Mouse (Mus musculus) neural tube, embryonic 14.5 days (tissue): ENCODE measurements around the gene D430042O09Rik. TPM values are rescaled to one million over a fixed set of nuclear protein-coding genes. Genes with fewer than 3 reads are reported as not detected.

ENCODE experiments used
- ATAC-seq: fragments of 200-750 bp; cut with Nextera tagmentation; 2 replicates; pipeline ENCODE4 v1.8.0; 2017; ENCODE audit warnings: low read depth, mild to moderate bottlenecking, moderate TSS enrichment, moderate library complexity
- H3K27ac ChIP-seq: fragments of 300-500 bp; sonication (generic); 2 replicates; pipeline ENCODE4 v1.5.1; 2014; ENCODE audit warnings: low read depth, mild to moderate bottlenecking, control low read depth, low read length, moderate library complexity, mixed read lengths
- H3K27me3 ChIP-seq: fragments of 300-500 bp; sonication (generic); 2 replicates; pipeline ENCODE4 v1.6.1; 2014; ENCODE audit warnings: low read length; ENCODE audit not compliant: control insufficient read depth, insufficient read depth
- H3K36me3 ChIP-seq: fragments of 300-500 bp; sonication (generic); 2 replicates; pipeline ENCODE4 v1.6.1; 2014; ENCODE audit warnings: low read length, mixed read lengths; ENCODE audit not compliant: control insufficient read depth, insufficient read depth
- H3K4me1 ChIP-seq: fragments of 300-500 bp; sonication (generic); 2 replicates; pipeline ENCODE4 v1.6.1; 2014; ENCODE audit warnings: low read length; ENCODE audit not compliant: control insufficient read depth, insufficient read depth
- H3K4me2 ChIP-seq: fragments of 300-500 bp; sonication (generic); 2 replicates; pipeline ENCODE4 v1.6.1; 2014; ENCODE audit warnings: mild to moderate bottlenecking, low read depth, low read length, control low read depth
- H3K4me3 ChIP-seq: fragments of 300-500 bp; sonication (generic); 2 replicates; pipeline ENCODE4 v1.5.1; 2014; ENCODE audit warnings: low read depth, low read length, control low read depth, mixed read lengths
- H3K9ac ChIP-seq: fragments of 300-500 bp; sonication (generic); replicated peaks from 2 replicates; pipeline ENCODE4 v1.6.1; 2014; ENCODE audit warnings: low read depth, mild to moderate bottlenecking, control low read depth, low read length, mixed read lengths
- H3K9me3 ChIP-seq: fragments of 300-500 bp; sonication (generic); 2 replicates; pipeline ENCODE4 v1.6.1; 2016; ENCODE audit warnings: low read length; ENCODE audit not compliant: control insufficient read depth
- WGBS: fragments of 180-500 bp; shearing (Covaris S2); extraction: QIAGEN DNeasy Blood & Tissue Kit; methylation state at CpG from one replicate; pipeline ENCODE4 v1.1.7; 2014; 5-methylcytosine and 5-hydroxymethylcytosine counted together
- polyA plus RNA-seq: library from polyadenylated mRNA; unstranded; fragments of >200 nt; fragmentation: Nextera tagmentation; extraction: Ambion mirVana; gene quantifications from 2 replicates; pipeline ENCODE4 v1.2.1, GENCODE M21; 2014

The D430042O09Rik gene
- polyA plus RNA-seq, 1 experiment from 2014 or later = 6.8 TPM

DNA sequence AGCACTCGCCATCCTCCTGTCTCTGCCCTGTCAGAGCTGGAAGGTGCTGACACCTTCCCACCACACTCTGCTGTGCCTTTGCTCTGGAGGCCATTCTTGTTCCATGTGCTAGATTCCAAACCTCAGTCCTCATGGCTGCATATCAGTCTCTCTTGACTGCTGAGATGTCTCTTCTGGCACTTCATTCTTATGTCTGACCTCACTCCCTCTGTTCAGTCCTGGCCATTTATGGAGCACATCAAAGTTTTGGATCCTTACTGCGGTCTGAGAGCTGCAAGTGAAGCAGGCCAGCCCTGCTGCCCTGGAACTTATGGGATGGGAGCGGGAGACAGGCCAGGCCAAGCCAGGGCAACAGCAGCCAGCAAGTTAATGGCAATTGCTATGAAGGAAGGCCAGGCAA lies 56.7 kb downstream of the D430042O09Rik start:
- WGBS = 91% methylated on average over 3 of the region's 3 CpGs
- no peak overlapping the region for H3K27ac ChIP-seq
- no peaks in the 10 kb centered on the region for H3K9me3 ChIP-seq
- H3K36me3 ChIP-seq = no peaks in the 10 kb centered on the region
- no peak overlapping the region for H3K4me2 ChIP-seq
- no peak overlapping the region for H3K9ac ChIP-seq
- no peaks in the 10 kb centered on the region for H3K27me3 ChIP-seq
- ATAC-seq = no peak
- H3K4me3 ChIP-seq = no peak overlapping the region
- 0 out of 2 replicates have a peak, but pooled peaks cover 7% of the 10 kb centered on the region for H3K4me1 ChIP-seq

DNA sequence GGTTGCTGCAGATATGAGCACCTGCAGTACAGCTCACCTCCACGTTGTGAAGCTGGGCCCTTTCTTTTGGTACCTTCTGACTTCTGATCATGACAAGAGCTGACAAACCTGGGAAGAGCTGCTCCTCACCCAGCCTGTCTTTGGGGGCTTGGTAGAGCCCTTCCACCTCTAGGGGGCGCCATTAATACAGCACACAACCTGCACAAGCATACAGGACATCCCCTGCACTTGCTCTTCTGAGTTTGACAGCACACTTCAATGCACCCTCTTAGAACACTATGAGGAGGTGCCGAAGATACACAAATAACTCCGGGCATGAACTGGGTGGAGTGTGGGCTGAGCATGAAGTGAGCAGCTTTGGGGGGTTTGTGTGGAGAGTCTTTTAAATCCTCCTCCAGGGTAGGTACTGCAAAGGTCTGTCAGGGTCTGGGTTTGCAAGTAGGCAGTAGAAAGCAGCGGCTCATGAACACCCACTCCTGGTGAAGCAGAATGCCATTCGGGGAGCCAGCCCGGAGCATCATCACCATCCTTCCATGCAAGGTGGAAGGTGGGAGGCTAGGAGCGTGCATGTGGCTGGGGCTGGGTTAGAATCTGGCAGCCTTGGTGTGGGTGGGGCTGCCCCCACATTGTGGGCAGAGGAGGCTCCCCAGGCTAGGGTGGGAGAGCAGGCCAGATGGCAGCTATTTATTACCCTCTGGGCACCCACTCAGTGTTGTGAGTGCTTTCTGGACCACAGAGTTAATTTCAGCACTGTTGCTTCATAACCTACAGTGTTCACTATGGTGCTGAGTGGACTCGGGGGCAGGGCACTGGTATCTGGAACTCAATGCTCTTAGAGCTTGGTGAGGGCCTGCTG lies 59.5 kb downstream of the D430042O09Rik start:
- H3K27ac ChIP-seq = no peak overlapping the region
- no peaks in the 10 kb centered on the region for H3K9me3 ChIP-seq
- ATAC-seq = peak; percentile 68
- no peak overlapping the region for H3K4me2 ChIP-seq
- H3K4me3 ChIP-seq = no peak overlapping the region
- 65% methylated on average over 9 of the region's 9 CpGs for WGBS
- no peaks in the 10 kb centered on the region for H3K27me3 ChIP-seq
- no peak overlapping the region for H3K9ac ChIP-seq
- no peaks in the 10 kb centered on the region for H3K36me3 ChIP-seq
- H3K4me1 ChIP-seq = 0 out of 2 replicates have a peak, but pooled peaks cover 7% of the 10 kb centered on the region

DNA sequence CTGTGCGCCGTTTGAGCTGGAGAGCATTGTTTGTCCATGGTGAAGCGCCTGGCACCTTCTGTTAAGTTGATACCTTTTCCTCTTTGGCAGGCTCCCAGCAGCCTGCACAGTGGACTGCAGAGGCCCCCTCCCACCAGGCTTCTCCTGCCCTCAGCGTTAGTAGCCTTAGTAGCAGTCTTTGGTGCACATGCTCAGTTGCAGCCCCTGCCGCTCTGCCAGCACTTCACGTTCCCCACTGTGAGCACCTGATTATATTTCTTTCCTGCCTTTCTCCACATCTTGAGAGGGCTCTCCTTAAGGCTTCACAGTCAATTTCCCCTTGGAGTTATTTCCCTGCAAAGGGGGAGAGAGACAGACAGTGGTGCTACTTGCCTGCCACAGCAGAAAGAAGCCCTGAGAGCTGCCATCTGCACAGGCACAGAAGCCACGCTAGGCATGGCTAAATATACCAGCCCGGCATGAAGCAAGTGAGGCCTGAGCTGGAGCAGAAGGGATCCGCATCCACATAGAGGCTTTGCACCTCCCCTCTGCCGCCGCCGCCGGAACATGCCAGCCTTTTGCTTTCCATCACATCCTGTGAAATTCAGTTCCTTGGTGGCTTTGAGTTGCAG lies 65.4 kb downstream of the D430042O09Rik start:
- no peak for ATAC-seq
- H3K36me3 ChIP-seq = no peaks in the 10 kb centered on the region

DNA sequence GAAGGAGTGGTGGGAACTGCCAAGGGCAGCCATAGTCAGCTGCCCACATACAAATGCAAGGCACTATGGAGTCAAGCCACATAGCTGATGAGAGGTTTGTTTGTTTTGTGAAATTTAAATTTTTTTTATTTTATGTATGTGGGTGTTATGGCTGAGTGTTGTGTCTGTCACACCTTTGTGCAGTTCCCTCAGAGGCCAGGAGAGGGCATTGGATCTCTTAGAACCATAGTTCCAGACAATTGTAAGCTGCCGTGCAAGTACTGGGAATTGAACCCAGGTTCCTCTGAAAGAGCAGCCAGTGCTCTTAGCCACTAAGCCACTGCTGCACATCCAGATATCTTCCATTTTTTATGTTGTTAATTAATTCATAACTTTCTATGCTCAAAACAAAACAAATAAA lies 75.5 kb downstream of the D430042O09Rik start:
- Histone ChIP-seq H3K4me2 (no peak overlapping the region), H3K36me3 (no peaks in the 10 kb centered on the region), H3K9ac (no peak overlapping the region), H3K27ac (no peak overlapping the region), H3K4me3 (no peak overlapping the region), H3K27me3 (no peaks in the 10 kb centered on the region), H3K4me1 (no peaks in the 10 kb centered on the region), H3K9me3 (no peaks in the 10 kb centered on the region)
- 71% methylated on average over 1 of the region's 1 CpGs for WGBS
- no peak for ATAC-seq

More for the DNA sequence above, 65.4 kb downstream of the D430042O09Rik start:
- Histone ChIP-seq H3K27me3 (no peaks in the 10 kb centered on the region), H3K4me1 (no peaks in the 10 kb centered on the region), H3K4me2 (no peak overlapping the region), H3K9ac (no peak overlapping the region), H3K9me3 (no peaks in the 10 kb centered on the region), H3K27ac (no peak overlapping the region), H3K4me3 (no peak overlapping the region)
- 71% methylated on average over 13 of the region's 13 CpGs for WGBS

DNA sequence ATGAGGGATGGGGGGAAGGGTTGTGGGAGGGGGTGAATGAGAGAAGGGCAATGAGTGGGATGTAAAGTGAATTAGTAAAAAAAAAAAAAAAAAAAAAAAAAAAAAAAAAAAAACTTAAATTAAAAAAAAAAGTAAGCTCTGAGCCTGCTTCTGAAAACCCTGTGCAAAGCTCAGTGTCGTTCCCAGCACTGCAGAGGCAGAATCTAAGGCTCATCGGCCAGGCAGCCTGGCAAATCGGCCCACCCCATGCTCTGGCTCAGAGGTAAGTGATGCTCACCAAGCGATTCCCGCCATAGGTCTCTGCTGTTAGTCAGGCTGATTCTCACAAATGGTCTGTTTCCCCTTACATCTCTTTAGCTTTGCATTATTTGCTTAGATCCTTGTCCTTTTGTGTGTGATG lies 78.4 kb downstream of the D430042O09Rik start:
- no peak overlapping the region for H3K9ac ChIP-seq
- H3K27ac ChIP-seq = no peak overlapping the region
- H3K4me2 ChIP-seq = no peak overlapping the region
- no peaks in the 10 kb centered on the region for H3K36me3 ChIP-seq
- H3K27me3 ChIP-seq = no peaks in the 10 kb centered on the region
- no peaks in the 10 kb centered on the region for H3K4me1 ChIP-seq
- WGBS = 87% methylated on average over 5 of the region's 5 CpGs
- ATAC-seq = no peak
- H3K4me3 ChIP-seq = no peak overlapping the region
- H3K9me3 ChIP-seq = no peaks in the 10 kb centered on the region

DNA sequence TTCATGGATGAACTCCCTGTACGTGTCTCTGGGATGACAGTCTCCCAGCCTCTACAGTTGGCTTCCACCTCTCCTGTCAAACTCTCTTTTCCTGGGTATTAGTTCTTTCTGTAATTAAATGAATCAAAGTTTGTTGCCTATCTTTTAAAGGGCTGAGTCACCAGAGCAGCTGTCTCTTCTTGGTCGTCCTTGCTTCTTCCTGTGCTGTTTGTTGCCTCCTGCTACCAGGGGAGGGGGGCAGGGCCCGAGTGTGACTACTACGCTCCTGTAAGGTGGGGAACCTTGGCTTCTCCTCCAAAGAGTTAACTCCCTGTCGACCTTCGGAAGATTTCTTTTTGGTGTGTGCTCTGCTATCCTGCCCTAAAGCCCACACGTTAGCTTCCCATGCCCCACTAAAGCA lies 79.4 kb downstream of the D430042O09Rik start:
- no peak overlapping the region for H3K27ac ChIP-seq
- no peak overlapping the region for H3K4me2 ChIP-seq
- H3K9me3 ChIP-seq = no peaks in the 10 kb centered on the region
- no peaks in the 10 kb centered on the region for H3K4me1 ChIP-seq
- H3K4me3 ChIP-seq = no peak overlapping the region
- WGBS = 74% methylated on average over 7 of the region's 7 CpGs
- H3K9ac ChIP-seq = no peak overlapping the region
- no peaks in the 10 kb centered on the region for H3K27me3 ChIP-seq
- no peak for ATAC-seq
- H3K36me3 ChIP-seq = no peaks in the 10 kb centered on the region

DNA sequence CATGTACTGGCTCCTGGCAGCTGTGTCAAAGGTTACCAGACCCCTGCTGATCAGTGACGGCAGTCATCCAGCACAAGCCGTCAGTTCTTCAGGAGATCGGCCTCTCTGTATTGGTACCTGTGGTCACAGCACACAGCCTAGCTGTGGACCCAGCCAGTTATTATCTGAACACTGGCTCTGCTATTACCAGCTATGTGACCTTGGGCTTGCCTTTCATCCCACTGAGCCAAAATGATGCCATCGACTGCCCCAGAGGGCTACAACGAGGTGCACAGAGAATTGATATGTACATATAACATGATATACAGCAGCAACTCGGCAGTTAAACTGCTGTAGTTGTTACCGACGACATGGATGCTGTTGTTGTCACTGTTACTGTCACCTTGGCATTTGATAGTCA lies 82.4 kb downstream of the D430042O09Rik start:
- ATAC-seq = no peak
- no peak overlapping the region for H3K4me3 ChIP-seq
- 71% methylated on average over 8 of the region's 8 CpGs for WGBS
- H3K9ac ChIP-seq = no peak overlapping the region
- H3K36me3 ChIP-seq = no peaks in the 10 kb centered on the region
- no peaks in the 10 kb centered on the region for H3K9me3 ChIP-seq
- H3K27ac ChIP-seq = no peak overlapping the region
- no peak overlapping the region for H3K4me2 ChIP-seq
- no peaks in the 10 kb centered on the region for H3K27me3 ChIP-seq
- no peaks in the 10 kb centered on the region for H3K4me1 ChIP-seq

DNA sequence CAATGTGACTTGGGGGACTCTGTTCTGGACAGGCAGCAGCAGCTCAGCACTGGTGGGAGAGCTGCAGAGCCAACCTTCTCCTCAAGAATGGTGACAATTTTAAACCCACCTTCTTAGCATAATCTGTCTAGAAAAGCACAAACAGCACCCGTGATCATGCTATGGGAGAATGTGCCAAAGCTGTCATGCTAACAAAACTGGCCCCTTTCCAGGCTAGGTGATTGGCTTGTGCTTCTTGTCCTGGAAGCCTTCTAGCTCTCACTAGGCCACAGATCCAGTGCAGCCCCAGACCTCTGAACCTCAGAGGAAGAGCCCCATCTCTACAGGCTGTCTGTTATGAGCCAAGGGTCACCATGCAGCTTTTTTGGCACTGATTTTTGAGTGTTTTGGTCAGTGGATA lies 98.9 kb downstream of the D430042O09Rik start:
- Histone ChIP-seq H3K27me3 (no peaks in the 10 kb centered on the region), H3K4me3 (no peak overlapping the region), H3K9me3 (no peaks in the 10 kb centered on the region), H3K4me1 (no peaks in the 10 kb centered on the region), H3K27ac (no peak overlapping the region), H3K36me3 (no peaks in the 10 kb centered on the region), H3K9ac (no peak overlapping the region), H3K4me2 (no peak overlapping the region)
- 76% methylated on average over 1 of the region's 1 CpGs for WGBS
- no peak for ATAC-seq

DNA sequence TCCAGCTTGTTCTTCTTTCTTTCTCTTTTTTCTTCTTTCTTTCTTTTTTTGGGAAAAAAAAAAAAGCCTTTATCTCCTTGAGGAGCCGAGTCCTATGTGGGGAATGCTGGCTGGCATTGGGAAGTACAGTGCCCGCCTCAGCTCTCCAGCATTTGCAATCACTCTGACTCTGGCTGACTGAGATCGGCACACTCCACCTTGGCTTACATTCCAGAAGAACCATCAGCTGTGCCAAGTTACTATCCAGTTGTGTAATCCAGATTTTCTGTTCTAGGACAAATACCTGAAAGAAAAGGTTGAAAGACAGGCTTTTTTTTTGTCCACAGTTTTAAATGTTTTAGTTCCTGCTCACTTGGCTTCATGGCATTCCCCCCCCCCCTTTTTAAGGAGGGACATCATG lies 100.5 kb downstream of the D430042O09Rik start:
- Histone ChIP-seq H3K36me3 (0 out of 2 replicates have a peak, but pooled peaks cover 1% of the 10 kb centered on the region), H3K27ac (no peak overlapping the region), H3K9me3 (no peaks in the 10 kb centered on the region), H3K4me1 (no peaks in the 10 kb centered on the region), H3K27me3 (no peaks in the 10 kb centered on the region), H3K4me2 (no peak overlapping the region), H3K9ac (no peak overlapping the region), H3K4me3 (no peak overlapping the region)
- no peak for ATAC-seq
- WGBS = 92% methylated on average over 3 of the region's 3 CpGs
